Mouse (Mus musculus) liver, embryonic 13.5 days (tissue): ENCODE results near the gene Pip4k2a. TPM values are rescaled to one million over a fixed set of nuclear protein-coding genes. Genes with fewer than 3 reads are reported as not detected.

Experiments
- ATAC-seq: fragments of 200-750 bp; cut with Nextera tagmentation; 2 replicates; pipeline ENCODE4 v1.8.0; 2017; ENCODE audit warnings: low read depth, mild to moderate bottlenecking, moderate number of reproducible peaks, moderate library complexity
- DNase-seq: peaks from one replicate; pipeline ENCODE4 v3.0.0; 2022
- H3K27ac ChIP-seq: fragments of 300-500 bp; sonication (generic); 2 replicates; pipeline ENCODE4 v1.5.1; 2015; ENCODE audit warnings: moderate library complexity, mild to moderate bottlenecking, inconsistent platforms
- H3K27me3 ChIP-seq: fragments of 300-500 bp; sonication (generic); 2 replicates; pipeline ENCODE4 v1.6.1; 2015; ENCODE audit warnings: mild to moderate bottlenecking, inconsistent platforms
- H3K36me3 ChIP-seq: fragments of 300-500 bp; sonication (generic); 2 replicates; pipeline ENCODE4 v1.6.1; 2015; ENCODE audit warnings: mild to moderate bottlenecking, inconsistent platforms
- H3K4me1 ChIP-seq: fragments of 300-500 bp; sonication (generic); replicated peaks from 2 replicates; pipeline ENCODE4 v1.6.1; 2015; ENCODE audit warnings: inconsistent platforms
- H3K4me2 ChIP-seq: fragments of 300-500 bp; sonication (generic); 2 replicates; pipeline ENCODE4 v1.6.1; 2015; ENCODE audit warnings: inconsistent platforms, mild to moderate bottlenecking, moderate library complexity
- H3K4me3 ChIP-seq: fragments of 300-500 bp; sonication (generic); replicated peaks from 2 replicates; pipeline ENCODE4 v1.5.1; 2015; ENCODE audit warnings: mild to moderate bottlenecking, inconsistent platforms
- H3K9ac ChIP-seq: fragments of 300-500 bp; sonication (generic); 2 replicates; pipeline ENCODE4 v1.6.1; 2015; ENCODE audit warnings: mild to moderate bottlenecking, inconsistent platforms
- H3K9me3 ChIP-seq: fragments of 300-500 bp; sonication (generic); replicated peaks from 2 replicates; pipeline ENCODE4 v1.6.1; 2016; ENCODE audit warnings: inconsistent platforms
- WGBS: fragments of 180-500 bp; shearing (Covaris S2); methylation state at CpG from one replicate; pipeline ENCODE4 v1.1.7; 2015; ENCODE audit not compliant: insufficient replicate concordance; 5-methylcytosine and 5-hydroxymethylcytosine counted together
- polyA plus RNA-seq: library from polyadenylated mRNA; unstranded; fragments of >200 nt; fragmentation: Nextera tagmentation; extraction: Ambion mirVana; gene quantifications from 2 replicates; pipeline ENCODE4 v1.2.1, GENCODE M21; 2015

The Pip4k2a gene
- polyA plus RNA-seq, 1 experiment from 2014 or later = 15.8 TPM

- Histone ChIP-seq H3K27ac (no peak overlapping the region), H3K9ac (no peak overlapping the region), H3K4me2 (no peak overlapping the region), H3K4me1 (peaks cover 8% of the 10 kb centered on the region; the same call in 1 of the 2 replicates), H3K9me3 (no peaks in the 10 kb centered on the region), H3K27me3 (peaks cover 74% of the 10 kb centered on the region), H3K36me3 (no peaks in the 10 kb centered on the region), H3K4me3 (no peak overlapping the region)
- no peak for ATAC-seq
- WGBS = 5% methylated on average over 19 of the region's 19 CpGs
- no peak for DNase-seq
These were observed 196.6 kb downstream of the Pip4k2a start for GRCm38 (mm10) chr2:18801281-18801862.

- DNase-seq (no peak), ATAC-seq (no peak)
- Histone ChIP-seq H3K4me1 (peaks cover 8% of the 10 kb centered on the region; the same call in 1 of the 2 replicates), H3K27me3 (peaks cover 75% of the 10 kb centered on the region), H3K27ac (no peak overlapping the region), H3K9ac (no peak overlapping the region), H3K9me3 (no peaks in the 10 kb centered on the region), H3K4me2 (peak overlapping the region; percentile 49), H3K36me3 (no peaks in the 10 kb centered on the region), H3K4me3 (peak overlapping the region; percentile 38)
- 3% methylated on average over 24 of the region's 24 CpGs for WGBS
These were observed 197.2 kb downstream of the Pip4k2a start for GRCm38 (mm10) chr2:18800646-18801251.

- no peak for ATAC-seq
- H3K36me3 ChIP-seq = no peaks in the 10 kb centered on the region
- H3K27me3 ChIP-seq = peaks cover 75% of the 10 kb centered on the region
These were observed 197.8 kb downstream of the Pip4k2a start for GRCm38 (mm10) chr2:18799966-18800645.

GRCm38 (mm10) chr2:18799265-18799965 lies 198.5 kb downstream of the Pip4k2a start:
- ATAC-seq (no peak), DNase-seq (no peak)
- no peaks in the 10 kb centered on the region for H3K9me3 ChIP-seq
- peak overlapping the region; percentile 49 for H3K4me2 ChIP-seq
- H3K4me3 ChIP-seq = peak overlapping the region; percentile 38
- H3K36me3 ChIP-seq = no peaks in the 10 kb centered on the region
- peaks cover 75% of the 10 kb centered on the region for H3K27me3 ChIP-seq
- WGBS = 14% methylated on average over 17 of the region's 17 CpGs
- H3K9ac ChIP-seq = no peak overlapping the region
- H3K27ac ChIP-seq = no peak overlapping the region
- H3K4me1 ChIP-seq = peaks cover 8% of the 10 kb centered on the region; the same call in 1 of the 2 replicates

More at GRCm38 (mm10) chr2:18799966-18800645, 197.8 kb downstream of the Pip4k2a start:
- Histone ChIP-seq H3K9ac (no peak overlapping the region), H3K27ac (no peak overlapping the region), H3K4me2 (peak overlapping the region; percentile 49), H3K4me1 (peaks cover 8% of the 10 kb centered on the region; the same call in 1 of the 2 replicates), H3K9me3 (no peaks in the 10 kb centered on the region), H3K4me3 (peak overlapping the region; percentile 38)
- WGBS = 1% methylated on average over 46 of the region's 46 CpGs
- DNase-seq = no peak

GRCm38 (mm10) chr2:18797776-18798175 lies 200.2 kb downstream of the Pip4k2a start:
- ATAC-seq = no peak
- H3K36me3 ChIP-seq = no peaks in the 10 kb centered on the region
- H3K27me3 ChIP-seq = peaks cover 62% of the 10 kb centered on the region
- H3K4me2 ChIP-seq = no peak overlapping the region
- no peak overlapping the region for H3K4me3 ChIP-seq
- WGBS = 74% methylated on average over 8 of the region's 8 CpGs
- H3K9ac ChIP-seq = no peak overlapping the region
- H3K27ac ChIP-seq = no peak overlapping the region
- H3K4me1 ChIP-seq = peaks cover 8% of the 10 kb centered on the region; the same call in 1 of the 2 replicates
- H3K9me3 ChIP-seq = no peaks in the 10 kb centered on the region
- no peak for DNase-seq

- DNase-seq (no peak), ATAC-seq (no peak)
- Histone ChIP-seq H3K27me3 (peaks cover 27% of the 10 kb centered on the region), H3K4me2 (no peak overlapping the region), H3K4me3 (no peak overlapping the region), H3K36me3 (no peaks in the 10 kb centered on the region), H3K9ac (no peak overlapping the region), H3K27ac (no peak overlapping the region), H3K4me1 (no peaks in the 10 kb centered on the region), H3K9me3 (no peaks in the 10 kb centered on the region)
- WGBS = 66% methylated on average over 4 of the region's 4 CpGs
These were observed 203.7 kb downstream of the Pip4k2a start for GRCm38 (mm10) chr2:18794261-18794660.

Other genes with a start within 250 kb of the Pip4k2a start
- 0.17 and 0.22 TPM in 2 replicates for gene 4930426L09Rik, start 217 bp upstream of the Pip4k2a start, polyA plus RNA-seq
- gene Armc3, start 201.2 kb upstream of the Pip4k2a start, polyA plus RNA-seq = 0.03 and 0.06 TPM in 2 replicates